Mouse (Mus musculus) gastrocnemius, adult 2 months (tissue): ENCODE measurements around the gene Dnajb12. TPM values are rescaled to one million over a fixed set of nuclear protein-coding genes. Genes with fewer than 3 reads are reported as not detected.
A peak's percentile ranks its signal among the peaks of the same experiment; 100 is the strongest.

ENCODE experiments used
- DNase-seq: peaks from one replicate; pipeline ENCODE4 v3.0.0; 2022
- H3K27ac ChIP-seq: fragments of 200-600 bp; 2 replicates; pipeline ENCODE4 v1.8.1; 2022; ENCODE audit warnings: mild to moderate bottlenecking
- H3K4me3 ChIP-seq: fragments of 200-600 bp; 2 replicates; pipeline ENCODE4 v1.8.1; 2022; ENCODE audit warnings: mild to moderate bottlenecking, moderate library complexity
- CTCF ChIP-seq: fragments of 200-600 bp; IDR thresholded peaks from 2 replicates; pipeline ENCODE4 v1.8.1; 2022; ENCODE audit warnings: antibody characterized with exemption, mild to moderate bottlenecking, moderate library complexity
- intact Hi-C: fragments of 180-260 bp; cut with DNase I; formaldehyde crosslinking; loops from one replicate; pipeline ENCODE4 v1.15.1; 2025
- long read RNA-seq, 2 experiments: library from polyadenylated mRNA; stranded (forward); transcript quantifications; one replicate each; pipeline ENCODE4 v2.0.0; 2021
- total RNA-seq, 2 experiments: library from RNA; stranded (reverse); gene quantifications; 2 replicates each; pipeline ENCODE4 v1.2.3; 2021

The Dnajb12 gene
- total RNA-seq, result 10 to 100 TPM; 60.4 to 77.5 TPM
- long read RNA-seq, experiment 1, transcript Dnajb12-204 (9 exons, 3,070 nt), result minor isoform, 36 of 146 reads
- long read RNA-seq, experiment 1, transcript Dnajb12-205 (9 exons, 3,041 nt), result major isoform, 58 of 146 reads
- long read RNA-seq, experiment 1, transcript Dnajb12-201 (9 exons, 2,238 nt), result minor isoform, 34 of 146 reads
- long read RNA-seq, experiment 1, partial matches to known transcripts, result 16 of 146 reads
- long read RNA-seq, experiment 1, other reads (novel, unspliced or antisense), result 1 of 146 reads
- long read RNA-seq, experiment 2, transcript Dnajb12-205 (9 exons, 3,041 nt), result major isoform, 56 of 153 reads
- long read RNA-seq, experiment 2, transcript Dnajb12-204 (9 exons, 3,070 nt), result minor isoform, 47 of 153 reads
- long read RNA-seq, experiment 2, transcript Dnajb12-201 (9 exons, 2,238 nt), result minor isoform, 31 of 153 reads
- long read RNA-seq, experiment 2, partial matches to known transcripts, result 6 of 153 reads
- long read RNA-seq, experiment 2, other reads (novel, unspliced or antisense), result 13 of 153 reads

DNA sequence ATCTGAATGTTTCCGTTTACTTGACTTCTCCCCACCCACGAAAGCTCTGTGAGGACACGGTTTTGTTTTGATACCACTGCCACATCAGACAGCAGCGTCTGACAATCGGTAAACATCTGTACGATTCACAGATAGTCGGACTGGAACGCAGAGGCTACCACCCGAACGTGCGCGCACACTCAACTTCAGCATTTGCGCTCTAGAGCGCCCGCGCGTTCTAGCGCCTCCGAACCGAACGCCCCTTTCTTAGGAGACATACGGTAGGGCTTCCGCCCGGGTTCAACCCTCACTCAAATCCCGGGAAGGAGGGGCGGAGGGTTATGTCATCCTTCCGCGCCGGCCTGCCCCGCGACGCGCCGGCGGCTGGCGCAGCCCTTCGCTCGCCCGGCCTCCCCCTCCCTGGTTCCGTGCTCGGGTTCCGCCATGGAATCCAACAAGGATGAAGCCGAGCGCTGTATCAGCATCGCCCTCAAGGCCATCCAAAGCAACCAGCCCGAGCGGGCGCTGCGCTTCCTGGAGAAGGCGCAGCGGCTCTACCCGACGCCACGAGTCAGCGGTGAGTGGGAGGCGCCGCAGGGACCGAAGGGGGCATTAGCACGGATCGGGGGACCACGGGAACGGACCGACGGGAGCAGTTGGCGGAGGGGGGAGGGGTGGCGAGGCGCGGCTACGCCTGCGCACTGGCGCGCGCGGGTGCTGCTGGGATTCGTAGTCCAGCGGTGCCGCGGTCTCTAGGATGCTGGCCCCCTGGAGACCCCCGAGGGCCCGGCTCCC lies at the start of gene Dnajb12:
Dnajb12 (plus strand) TSS at position 302 of the 774 bp plus-strand sequence.
- peak; percentile 96 for DNase-seq
- H3K4me3 ChIP-seq, result peak within 1 kb of the TSS; percentile 92
- intact Hi-C loops, result loop anchor here (10.0 kb wide), 1 partner anchor 265 kb away; the partner anchor contains the start of genes Gm10322 and Mcu
- no peak for TF ChIP-seq CTCF
- peak within 1 kb of the TSS; percentile 98 for H3K27ac ChIP-seq

DNA sequence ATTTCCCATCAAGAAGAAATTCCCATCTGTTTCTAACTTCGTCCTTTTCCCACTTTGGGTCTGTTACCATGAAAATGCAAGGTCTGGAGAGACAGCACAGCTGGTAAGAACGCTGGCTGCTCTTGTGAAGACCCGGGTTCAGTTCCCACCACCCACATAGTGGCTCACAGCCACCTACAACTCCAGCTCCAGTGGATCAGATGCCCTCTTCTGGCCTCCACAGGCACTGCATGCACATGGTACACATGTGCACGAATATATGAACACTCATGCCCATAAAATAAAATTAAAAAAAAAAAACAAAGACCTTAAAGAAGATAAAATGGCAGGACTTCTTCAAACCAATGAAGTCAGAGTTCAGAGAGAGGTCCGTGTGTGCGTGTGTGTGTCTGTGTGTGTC lies 49.5 kb upstream of the Dnajb12 start:
- H3K4me3 ChIP-seq, result no peak overlapping the region
- no peak for DNase-seq
- peak; percentile 18; the same call in 1 of the 2 replicates for TF ChIP-seq CTCF
- intact Hi-C loops, result no loop called here
- H3K27ac ChIP-seq, result no peak overlapping the region

DNA sequence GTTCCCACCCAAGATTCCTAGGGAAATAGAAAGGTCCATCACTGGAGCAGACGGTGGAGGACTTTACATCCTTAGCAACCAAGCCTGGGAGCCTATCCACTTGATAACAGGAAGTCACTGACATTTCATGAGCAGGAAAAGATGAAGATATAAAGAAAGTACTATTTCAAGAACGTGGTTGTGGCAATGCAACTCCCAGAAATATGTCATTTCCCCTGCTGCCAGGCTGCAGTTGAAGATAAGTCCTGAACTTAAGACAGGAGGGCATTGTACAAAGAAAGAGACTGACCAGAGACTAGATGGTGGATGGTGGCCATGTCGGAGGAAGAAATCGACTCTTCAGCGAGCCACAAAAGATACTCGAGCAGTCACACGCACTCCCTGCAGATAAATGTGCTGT lies 47.4 kb upstream of the Dnajb12 start:
- H3K4me3 ChIP-seq, result no peak overlapping the region
- no peak overlapping the region for H3K27ac ChIP-seq
- DNase-seq, result no peak
- intact Hi-C loops, result no loop called here
- TF ChIP-seq CTCF, result no peak

DNA sequence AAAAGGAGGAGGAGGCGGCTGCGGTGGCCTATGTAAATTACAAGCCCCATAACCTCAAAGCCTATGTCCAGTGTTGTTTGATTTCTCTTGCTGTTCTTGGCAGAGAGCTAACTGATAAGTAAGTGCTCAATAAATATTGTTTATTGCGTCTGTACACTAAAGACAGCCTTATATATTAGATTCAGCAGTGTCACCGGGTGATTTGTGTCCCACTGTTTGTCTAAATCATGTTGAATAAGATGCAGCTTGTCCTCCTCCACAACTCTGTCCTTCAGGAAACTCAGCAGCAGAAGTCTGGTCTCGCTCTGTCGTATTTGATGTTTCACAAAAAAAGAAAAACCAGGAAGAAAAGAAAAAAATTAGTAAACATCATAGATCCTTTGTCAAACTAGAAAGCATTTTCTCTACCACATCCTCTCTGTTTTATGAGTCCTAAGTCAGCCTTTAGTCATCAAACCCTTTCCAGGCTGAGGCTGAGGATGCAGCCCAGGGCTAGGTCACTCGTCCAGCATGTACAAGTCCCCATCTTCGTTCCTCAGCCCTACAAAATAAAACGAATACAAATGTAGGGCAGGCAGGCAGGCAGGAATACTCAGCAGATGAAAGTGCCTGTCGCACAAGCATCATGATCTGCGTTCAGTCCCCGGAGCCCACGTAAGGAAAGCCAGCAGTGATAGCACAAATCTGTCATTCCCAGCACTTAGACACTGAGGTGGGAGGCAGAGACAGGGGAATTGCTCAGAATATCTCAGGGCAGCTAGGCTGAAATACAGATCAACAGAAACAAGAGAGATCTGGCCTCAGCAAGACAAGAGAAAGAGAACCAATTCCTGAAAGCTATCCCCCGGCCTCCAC lies 43.8 kb upstream of the Dnajb12 start:
- no peak overlapping the region for H3K27ac ChIP-seq
- no peak overlapping the region for H3K4me3 ChIP-seq
- TF ChIP-seq CTCF, result no peak
- no peak for DNase-seq
- intact Hi-C loops, result no loop called here

DNA sequence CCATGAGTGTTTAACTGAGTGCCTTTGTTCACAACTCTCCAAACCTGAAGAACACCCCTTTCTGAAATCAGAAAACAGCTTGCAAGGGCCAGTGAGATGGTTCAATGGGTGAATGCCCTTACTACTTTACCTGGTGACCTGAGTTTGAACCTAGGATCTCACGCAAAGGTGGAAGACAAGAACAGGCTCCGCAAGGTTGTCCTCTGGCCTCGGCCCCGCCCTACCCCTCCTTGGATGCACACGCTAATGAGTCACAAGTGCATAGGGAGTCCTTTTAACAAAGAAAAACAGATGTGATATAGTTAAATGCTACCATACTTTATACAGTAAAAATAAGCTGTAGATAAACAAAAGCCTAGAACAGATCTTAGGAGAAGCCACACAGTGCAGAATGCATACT lies 41.9 kb upstream of the Dnajb12 start:
- intact Hi-C loops, result no loop called here
- H3K27ac ChIP-seq, result no peak overlapping the region
- no peak overlapping the region for H3K4me3 ChIP-seq
- DNase-seq, result no peak
- TF ChIP-seq CTCF, result no peak

DNA sequence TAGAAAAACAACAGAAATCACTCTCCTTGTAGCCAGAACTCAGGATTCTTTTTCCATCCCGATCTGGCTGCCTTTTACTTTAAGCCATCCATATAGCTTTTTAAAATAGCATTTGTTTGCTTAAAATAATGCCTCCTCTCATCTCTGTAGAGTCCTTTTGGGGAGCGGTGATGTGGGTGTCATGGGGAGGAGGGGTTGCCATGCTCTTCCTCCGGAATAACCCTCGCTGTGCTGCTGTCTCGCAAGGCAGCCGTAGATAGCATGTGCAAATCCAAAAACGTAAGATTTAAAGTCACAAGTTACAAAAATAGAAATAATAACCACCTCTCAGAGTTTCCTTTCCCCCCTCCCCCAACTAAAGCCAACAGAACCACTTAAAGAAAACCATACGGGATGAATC lies 37.9 kb upstream of the Dnajb12 start:
- DNase-seq, result no peak
- TF ChIP-seq CTCF, result no peak
- Histone ChIP-seq H3K27ac (no peak overlapping the region), H3K4me3 (no peak overlapping the region)
- intact Hi-C loops, result loop anchor here (10.0 kb wide), 1 partner anchor 227 kb away; the partner anchor contains the start of genes Gm10322 and Mcu

DNA sequence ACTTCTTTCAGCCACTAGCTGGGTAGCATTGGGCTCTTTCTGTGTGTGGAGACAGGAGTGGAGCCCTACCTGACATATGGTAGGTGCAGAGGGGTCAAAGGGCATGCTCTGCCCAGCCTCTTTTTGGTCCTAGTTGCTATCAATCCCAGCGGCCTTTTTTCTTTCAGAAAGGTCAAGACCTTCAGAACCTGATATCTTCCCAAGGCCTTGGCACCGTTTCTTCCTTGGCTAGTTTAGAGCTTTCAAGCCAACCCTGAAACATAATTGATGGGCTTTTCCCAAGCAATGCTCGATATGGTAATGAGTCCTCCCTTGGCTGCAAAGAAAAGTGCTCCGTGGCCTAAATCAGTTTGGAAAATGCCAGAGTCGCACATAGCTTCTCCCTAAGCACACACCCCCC lies 36.2 kb upstream of the Dnajb12 start:
- H3K4me3 ChIP-seq, result no peak overlapping the region
- H3K27ac ChIP-seq, result peak overlapping the region; percentile 92
- intact Hi-C loops, result loop anchor here (10.0 kb wide), 1 partner anchor 228 kb away; the partner anchor contains the start of genes Gm10322 and Mcu
- no peak for DNase-seq
- TF ChIP-seq CTCF, result no peak

DNA sequence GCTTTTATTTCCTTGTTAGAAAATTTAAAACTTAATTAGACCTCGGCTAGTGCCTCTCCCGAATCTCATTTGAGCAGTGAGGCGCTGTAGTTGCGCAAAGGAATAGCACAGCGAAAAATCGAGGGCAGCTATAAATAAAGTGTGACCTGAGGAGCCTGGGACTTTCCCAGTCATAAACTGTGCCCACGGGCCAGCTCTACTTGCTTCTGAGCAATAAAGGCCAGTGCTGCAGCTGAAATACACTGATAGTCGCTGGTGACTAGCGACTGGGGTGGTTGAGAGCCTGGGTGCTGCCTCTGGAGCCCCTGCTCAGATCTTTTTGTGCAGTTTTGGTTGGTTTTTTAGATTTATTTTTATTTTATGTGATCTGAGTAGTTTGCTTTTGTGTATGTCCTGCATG lies 34.7 kb upstream of the Dnajb12 start:
- Histone ChIP-seq H3K4me3 (peak overlapping the region; percentile 43), H3K27ac (peak overlapping the region; percentile 92)
- intact Hi-C loops, result loop anchor here (10.0 kb wide), 1 partner anchor 230 kb away; the partner anchor contains the start of genes Gm10322 and Mcu
- TF ChIP-seq CTCF, result no peak
- peak; percentile 76 for DNase-seq

DNA sequence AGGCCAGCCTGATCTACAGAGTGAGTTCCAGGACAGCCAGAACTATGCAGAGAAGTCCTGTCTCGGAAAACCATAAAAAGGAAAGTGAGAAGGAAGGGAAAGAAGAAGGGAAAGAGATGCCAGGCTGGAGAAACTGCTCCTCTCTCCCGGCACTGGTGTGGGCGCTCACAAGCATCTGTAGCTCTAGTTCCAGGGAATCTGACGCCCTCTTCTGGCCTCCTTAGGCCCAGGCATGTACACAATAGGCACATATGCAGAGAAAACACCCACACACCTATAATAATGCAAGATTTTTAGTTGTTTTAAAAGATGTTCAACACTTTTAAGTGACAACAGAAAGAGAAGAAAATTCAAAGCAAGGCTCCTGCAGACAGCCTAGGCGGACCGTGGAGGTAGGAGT lies 32.9 kb upstream of the Dnajb12 start:
- peak; percentile 29; the same call in 1 of the 2 replicates for TF ChIP-seq CTCF
- Histone ChIP-seq H3K27ac (peak overlapping the region; percentile 59), H3K4me3 (no peak overlapping the region)
- intact Hi-C loops, result loop anchor here (10.0 kb wide), 1 partner anchor 232 kb away; the partner anchor contains the start of genes Gm10322 and Mcu
- no peak for DNase-seq

DNA sequence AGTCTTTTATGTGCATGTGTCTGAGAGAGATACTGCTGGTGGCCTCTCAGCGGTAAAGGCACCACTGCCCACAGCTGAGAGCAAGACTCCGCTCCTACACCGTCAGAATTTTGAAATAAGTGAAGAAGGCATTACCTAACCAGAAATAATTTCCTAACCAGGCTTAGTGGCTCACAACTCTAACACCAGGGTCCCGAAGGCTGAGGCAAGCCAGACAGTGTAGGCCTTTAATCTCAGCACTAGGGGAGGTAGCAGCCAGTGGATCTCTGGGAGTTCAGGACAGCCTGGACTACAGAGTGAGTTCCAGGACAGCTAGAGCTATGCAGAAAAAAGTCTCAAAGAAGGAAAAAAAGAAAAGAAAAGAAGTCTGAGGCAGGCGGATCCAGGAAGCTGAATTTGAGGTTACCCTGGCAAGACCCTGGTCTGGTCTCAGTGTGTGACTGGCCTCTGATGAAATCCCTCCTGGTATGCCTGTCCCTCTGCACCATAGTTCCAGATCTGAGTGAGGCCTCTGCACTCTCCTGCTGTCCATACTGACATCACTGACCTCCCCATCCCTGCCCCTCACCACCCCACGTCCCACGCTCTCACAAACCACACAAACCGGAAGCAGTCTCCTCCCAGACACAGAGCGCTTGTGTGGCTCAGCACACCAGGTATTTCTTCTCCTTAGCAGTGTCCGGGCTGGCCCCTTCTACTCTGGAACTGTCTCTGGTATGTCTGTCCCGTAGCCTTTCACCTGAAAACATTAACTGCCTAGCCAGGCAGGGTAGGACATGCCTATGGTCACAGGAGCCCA lies 31.1 kb upstream of the Dnajb12 start:
- H3K27ac ChIP-seq, result no peak overlapping the region; the same call in 1 of the 2 replicates
- TF ChIP-seq CTCF, result no peak
- DNase-seq, result no peak
- intact Hi-C loops, result loop anchor here (10.0 kb wide), 1 partner anchor 233 kb away; the partner anchor contains the start of genes Gm10322 and Mcu
- no peak overlapping the region for H3K4me3 ChIP-seq

DNA sequence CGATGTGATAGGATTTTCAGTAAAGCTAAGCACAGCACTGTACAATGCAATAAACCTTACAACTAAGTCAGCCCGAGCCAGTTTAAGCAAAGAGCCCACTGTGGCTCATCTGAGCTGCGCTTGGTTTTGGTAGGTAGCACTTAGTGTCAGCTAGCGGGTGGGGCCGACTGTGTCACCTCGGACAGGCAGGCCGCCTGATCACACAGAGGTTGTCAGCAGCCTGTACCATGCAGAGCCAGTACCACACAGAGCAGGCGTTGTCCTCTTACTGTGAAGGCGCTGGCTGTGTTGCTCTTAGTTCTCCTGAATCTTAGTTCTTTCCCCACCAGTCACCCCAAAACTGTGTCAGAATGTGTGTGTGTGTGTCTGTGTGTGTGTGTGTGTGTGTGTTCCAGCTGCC lies 30.4 kb upstream of the Dnajb12 start:
- TF ChIP-seq CTCF, result no peak
- H3K27ac ChIP-seq, result no peak overlapping the region
- no peak overlapping the region for H3K4me3 ChIP-seq
- no peak for DNase-seq
- intact Hi-C loops, result loop anchor here (10.0 kb wide), 1 partner anchor 234 kb away; the partner anchor contains the start of genes Gm10322 and Mcu
